Mouse (Mus musculus) liver, embryonic 15.5 days (tissue): ENCODE results near the gene Ube2h. TPM values are rescaled to one million over a fixed set of nuclear protein-coding genes. Genes with fewer than 3 reads are reported as not detected.
A peak's percentile ranks its signal among the peaks of the same experiment; 100 is the strongest.

Source experiments
- ATAC-seq: fragments of 200-750 bp; cut with Nextera tagmentation; 2 replicates; pipeline ENCODE4 v1.8.0; 2017; ENCODE audit warnings: moderate number of reproducible peaks, mild to moderate bottlenecking, moderate library complexity; ENCODE audit not compliant: insufficient read depth
- H3K27ac ChIP-seq: fragments of 300-500 bp; sonication (generic); replicated peaks from 2 replicates; pipeline ENCODE4 v1.5.1; 2015; ENCODE audit warnings: mild to moderate bottlenecking, inconsistent platforms
- H3K27me3 ChIP-seq: fragments of 300-500 bp; sonication (generic); 2 replicates; pipeline ENCODE4 v1.6.1; 2015; ENCODE audit warnings: mild to moderate bottlenecking, inconsistent platforms
- H3K36me3 ChIP-seq: fragments of 300-500 bp; sonication (generic); replicated peaks from 2 replicates; pipeline ENCODE4 v1.6.1; 2015; ENCODE audit warnings: moderate library complexity, mild to moderate bottlenecking, inconsistent platforms
- H3K4me1 ChIP-seq: fragments of 300-500 bp; sonication (generic); replicated peaks from 2 replicates; pipeline ENCODE4 v1.6.1; 2015; ENCODE audit warnings: inconsistent platforms
- H3K4me2 ChIP-seq: fragments of 300-500 bp; sonication (generic); 2 replicates; pipeline ENCODE4 v1.6.1; 2015; ENCODE audit warnings: moderate library complexity, mild to moderate bottlenecking, inconsistent platforms
- H3K4me3 ChIP-seq: fragments of 300-500 bp; sonication (generic); replicated peaks from 2 replicates; pipeline ENCODE4 v1.5.1; 2015; ENCODE audit warnings: mild to moderate bottlenecking, inconsistent platforms
- H3K9ac ChIP-seq: fragments of 300-500 bp; sonication (generic); 2 replicates; pipeline ENCODE4 v1.6.1; 2015; ENCODE audit warnings: moderate library complexity, mild to moderate bottlenecking, inconsistent platforms
- H3K9me3 ChIP-seq: fragments of 300-500 bp; sonication (generic); replicated peaks from 2 replicates; pipeline ENCODE4 v1.6.1; 2016; ENCODE audit warnings: inconsistent platforms
- WGBS: fragments of 180-500 bp; shearing (Covaris S2); methylation state at CpG from one replicate; pipeline ENCODE4 v1.1.7; 2015; ENCODE audit warnings: mixed read lengths; ENCODE audit not compliant: insufficient replicate concordance; 5-methylcytosine and 5-hydroxymethylcytosine counted together
- polyA plus RNA-seq: library from polyadenylated mRNA; unstranded; fragments of >200 nt; fragmentation: Nextera tagmentation; extraction: Ambion mirVana; gene quantifications from 2 replicates; pipeline ENCODE4 v1.2.1, GENCODE M21; 2015

Gene Ube2h
- polyA plus RNA-seq, 1 experiment from 2014 or later, result 33.8 TPM

DNA sequence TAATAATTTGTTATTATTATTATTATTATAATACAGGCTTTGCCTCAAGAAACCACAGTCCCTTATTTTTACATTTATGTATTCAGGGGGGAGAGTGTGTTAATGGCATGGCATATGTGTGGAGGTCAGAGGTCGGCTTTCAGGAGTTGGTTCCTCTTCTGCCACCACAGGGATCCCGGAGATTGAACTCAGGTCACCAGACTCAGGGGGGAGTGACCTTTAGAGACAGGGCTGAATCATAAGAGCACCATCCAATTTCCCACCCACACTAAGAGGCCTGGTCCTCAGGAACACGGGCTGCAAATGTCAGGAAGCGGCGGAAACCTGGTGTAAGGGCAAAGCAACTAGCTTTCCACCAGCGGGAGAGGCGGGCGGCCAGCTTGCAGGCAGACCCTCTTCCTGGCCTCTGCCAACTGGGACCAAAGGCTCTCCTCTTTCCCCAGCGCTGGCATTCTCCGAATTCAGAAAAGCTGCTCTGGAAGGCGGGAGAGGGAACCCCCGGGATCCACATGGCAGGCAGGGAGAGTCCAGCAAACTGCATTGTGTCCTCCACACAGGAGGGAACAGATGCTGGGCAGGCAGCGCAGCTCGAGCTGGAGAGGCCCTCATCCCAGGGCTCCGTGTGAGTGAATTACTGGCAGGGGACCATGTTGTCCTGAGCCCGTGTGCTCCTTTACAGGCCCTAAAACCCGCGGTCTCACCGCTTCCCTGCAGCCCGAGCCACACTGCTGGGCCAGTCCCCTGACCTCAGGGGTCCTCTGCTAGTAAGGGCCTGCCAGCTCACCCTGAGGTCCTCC lies 99.8 kb downstream of the Ube2h start:
- no peak overlapping the region for H3K4me3 ChIP-seq
- ATAC-seq, result no peak
- WGBS, result 70% methylated on average over 20 of the region's 20 CpGs
- no peak overlapping the region for H3K27ac ChIP-seq
- no peak overlapping the region for H3K9ac ChIP-seq
- H3K27me3 ChIP-seq, result peaks cover 8% of the 10 kb centered on the region; the same call in 1 of the 2 replicates
- no peaks in the 10 kb centered on the region; the same call in 1 of the 2 replicates for H3K9me3 ChIP-seq
- peaks cover 19% of the 10 kb centered on the region for H3K4me1 ChIP-seq
- 0 out of 2 replicates have a peak overlapping the region, but pooled peaks have one; percentile 46 for H3K4me2 ChIP-seq
- no peaks in the 10 kb centered on the region for H3K36me3 ChIP-seq

- Histone ChIP-seq H3K4me2 (no peak overlapping the region), H3K9ac (no peak overlapping the region), H3K4me3 (no peak overlapping the region), H3K27me3 (peaks cover 6% of the 10 kb centered on the region; the same call in 1 of the 2 replicates), H3K36me3 (no peaks in the 10 kb centered on the region), H3K27ac (no peak overlapping the region), H3K9me3 (no peaks in the 10 kb centered on the region), H3K4me1 (no peaks in the 10 kb centered on the region)
- 74% methylated on average over 8 of the region's 8 CpGs for WGBS
- ATAC-seq, result no peak
Measured at GRCm38 (mm10) chr6:30196143-30196542, 108.2 kb downstream of the Ube2h start.

DNA sequence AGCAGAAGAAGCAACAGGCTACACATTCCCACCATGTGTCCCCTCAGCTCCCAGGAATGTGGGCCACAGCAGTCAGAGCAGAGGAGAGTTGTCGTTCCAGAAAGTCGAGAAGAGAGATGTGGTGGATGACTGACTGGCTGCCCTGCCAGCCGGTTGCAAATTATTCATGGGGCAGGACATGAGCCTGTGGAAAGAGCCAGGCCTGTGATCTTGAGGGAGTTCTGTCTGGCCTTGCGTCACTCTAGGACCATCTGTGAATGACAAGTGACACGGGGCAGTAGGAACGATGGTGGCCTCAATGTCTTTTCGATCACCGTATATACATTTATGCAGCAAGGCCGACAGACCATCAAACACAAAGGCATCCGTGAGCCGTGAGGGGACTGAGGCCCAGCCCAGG lies 108.7 kb downstream of the Ube2h start:
- H3K4me3 ChIP-seq, result no peak overlapping the region
- ATAC-seq, result no peak
- no peaks in the 10 kb centered on the region for H3K4me1 ChIP-seq
- no peaks in the 10 kb centered on the region for H3K36me3 ChIP-seq
- 77% methylated on average over 11 of the region's 11 CpGs for WGBS
- H3K27me3 ChIP-seq, result peaks cover 11% of the 10 kb centered on the region; the same call in 1 of the 2 replicates
- H3K4me2 ChIP-seq, result no peak overlapping the region
- no peak overlapping the region for H3K9ac ChIP-seq
- no peaks in the 10 kb centered on the region for H3K9me3 ChIP-seq
- no peak overlapping the region for H3K27ac ChIP-seq

DNA sequence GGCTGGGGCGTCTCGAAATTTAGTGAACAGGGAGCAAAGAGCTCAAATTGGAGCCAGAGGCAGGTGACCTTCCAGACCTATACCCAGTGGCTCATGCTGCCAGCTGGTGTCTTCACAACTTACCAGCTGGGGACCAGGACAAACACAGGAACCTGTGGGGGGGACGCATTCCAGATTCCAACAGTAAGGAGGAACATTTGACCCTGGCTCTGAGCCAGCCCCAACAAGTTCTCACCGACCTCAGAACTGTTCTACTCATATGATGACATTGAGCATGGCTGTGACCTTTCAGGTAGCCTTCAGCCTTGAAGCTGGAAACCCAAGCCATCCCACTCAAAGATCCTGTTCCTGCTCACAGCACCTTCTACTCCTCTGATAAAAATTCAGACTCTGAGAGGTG lies 120.7 kb downstream of the Ube2h start:
- Histone ChIP-seq H3K36me3 (no peaks in the 10 kb centered on the region), H3K9ac (no peak overlapping the region), H3K27ac (no peak overlapping the region), H3K9me3 (no peaks in the 10 kb centered on the region), H3K4me3 (no peak overlapping the region), H3K27me3 (peaks cover 89% of the 10 kb centered on the region), H3K4me2 (no peak overlapping the region), H3K4me1 (peaks cover 4% of the 10 kb centered on the region; the same call in 1 of the 2 replicates)
- WGBS, result 58% methylated on average over 4 of the region's 4 CpGs
- ATAC-seq, result no peak

GRCm38 (mm10) chr6:30182038-30182437 lies 122.3 kb downstream of the Ube2h start:
- no peak for ATAC-seq
- Histone ChIP-seq H3K9ac (no peak overlapping the region), H3K27me3 (peaks cover 100% of the 10 kb centered on the region), H3K4me3 (no peak overlapping the region), H3K36me3 (no peaks in the 10 kb centered on the region), H3K4me1 (peaks cover 11% of the 10 kb centered on the region), H3K27ac (no peak overlapping the region), H3K4me2 (no peak overlapping the region), H3K9me3 (no peaks in the 10 kb centered on the region)
- WGBS, result 62% methylated on average over 6 of the region's 6 CpGs

- Histone ChIP-seq H3K36me3 (no peaks in the 10 kb centered on the region), H3K4me3 (no peak overlapping the region), H3K27me3 (peaks cover 100% of the 10 kb centered on the region), H3K9me3 (no peaks in the 10 kb centered on the region), H3K4me2 (no peak overlapping the region), H3K4me1 (peaks cover 25% of the 10 kb centered on the region), H3K27ac (no peak overlapping the region), H3K9ac (no peak overlapping the region)
- 23% methylated on average over 2 of the region's 2 CpGs for WGBS
- no peak for ATAC-seq
Measured at GRCm38 (mm10) chr6:30180321-30180720, 124.0 kb downstream of the Ube2h start.

- Histone ChIP-seq H3K9me3 (no peaks in the 10 kb centered on the region), H3K4me2 (no peak overlapping the region), H3K4me1 (peaks cover 38% of the 10 kb centered on the region), H3K4me3 (no peak overlapping the region), H3K27ac (no peak overlapping the region), H3K27me3 (peaks cover 100% of the 10 kb centered on the region), H3K36me3 (no peaks in the 10 kb centered on the region), H3K9ac (no peak overlapping the region)
- WGBS, result 20% methylated on average over 11 of the region's 11 CpGs
- ATAC-seq, result no peak
Measured at GRCm38 (mm10) chr6:30179046-30179445, 125.3 kb downstream of the Ube2h start.

GRCm38 (mm10) chr6:30178023-30178639 lies 126.2 kb downstream of the Ube2h start:
- Histone ChIP-seq H3K9me3 (no peaks in the 10 kb centered on the region), H3K4me2 (no peak overlapping the region), H3K4me3 (no peak overlapping the region), H3K4me1 (peaks cover 47% of the 10 kb centered on the region), H3K27me3 (peaks cover 100% of the 10 kb centered on the region), H3K27ac (no peak overlapping the region), H3K9ac (no peak overlapping the region), H3K36me3 (no peaks in the 10 kb centered on the region)
- WGBS, result 2% methylated on average over 27 of the region's 27 CpGs
- no peak for ATAC-seq

DNA sequence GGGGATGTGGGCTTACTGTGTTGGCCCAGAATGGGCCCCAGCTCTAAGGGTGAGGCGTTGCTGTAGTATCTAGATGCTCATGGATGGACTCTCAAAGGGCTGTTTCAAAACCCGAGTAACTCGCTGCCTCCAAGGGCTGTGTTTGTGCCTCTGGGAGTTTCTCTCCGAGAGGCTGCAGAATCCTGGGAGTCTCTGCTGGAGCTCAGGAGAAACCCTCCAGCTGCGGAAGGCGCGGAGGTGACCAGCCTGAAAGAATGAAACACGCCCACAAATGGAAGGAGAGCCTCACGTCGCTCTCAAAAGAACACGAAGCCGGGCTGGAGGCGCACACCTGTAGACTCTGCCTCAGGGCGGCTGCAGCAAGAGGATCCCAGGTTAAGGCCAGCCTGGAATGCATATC lies 127.0 kb downstream of the Ube2h start:
- WGBS, result 5% methylated on average over 14 of the region's 14 CpGs
- Histone ChIP-seq H3K9ac (no peak overlapping the region), H3K9me3 (no peaks in the 10 kb centered on the region), H3K4me2 (no peak overlapping the region), H3K4me3 (no peak overlapping the region), H3K27ac (no peak overlapping the region), H3K36me3 (no peaks in the 10 kb centered on the region), H3K27me3 (peaks cover 100% of the 10 kb centered on the region), H3K4me1 (peaks cover 53% of the 10 kb centered on the region)
- ATAC-seq, result no peak

- H3K4me1 ChIP-seq, result peaks cover 53% of the 10 kb centered on the region
- no peak overlapping the region for H3K4me2 ChIP-seq
- no peak overlapping the region for H3K9ac ChIP-seq
- H3K36me3 ChIP-seq, result no peaks in the 10 kb centered on the region
- peaks cover 100% of the 10 kb centered on the region for H3K27me3 ChIP-seq
- WGBS, result 3% methylated on average over 12 of the region's 12 CpGs
- no peak overlapping the region for H3K27ac ChIP-seq
- ATAC-seq, result no peak
- no peaks in the 10 kb centered on the region for H3K9me3 ChIP-seq
- no peak overlapping the region; the same call in 1 of the 2 replicates for H3K4me3 ChIP-seq
Measured at GRCm38 (mm10) chr6:30176496-30176895, 127.8 kb downstream of the Ube2h start.

GRCm38 (mm10) chr6:30175918-30176421 lies 128.4 kb downstream of the Ube2h start:
- H3K36me3 ChIP-seq, result no peaks in the 10 kb centered on the region
- peaks cover 57% of the 10 kb centered on the region for H3K4me1 ChIP-seq
- no peak overlapping the region for H3K27ac ChIP-seq
- H3K9ac ChIP-seq, result no peak overlapping the region
- no peak for ATAC-seq
- WGBS, result 1% methylated on average over 28 of the region's 28 CpGs
- no peaks in the 10 kb centered on the region for H3K9me3 ChIP-seq
- H3K27me3 ChIP-seq, result peaks cover 100% of the 10 kb centered on the region
- peak overlapping the region; percentile 48 for H3K4me3 ChIP-seq
- peak overlapping the region; percentile 67 for H3K4me2 ChIP-seq
